8 mouse cellular contexts compared by ENCODE assay signal in the genomic region with DNA sequence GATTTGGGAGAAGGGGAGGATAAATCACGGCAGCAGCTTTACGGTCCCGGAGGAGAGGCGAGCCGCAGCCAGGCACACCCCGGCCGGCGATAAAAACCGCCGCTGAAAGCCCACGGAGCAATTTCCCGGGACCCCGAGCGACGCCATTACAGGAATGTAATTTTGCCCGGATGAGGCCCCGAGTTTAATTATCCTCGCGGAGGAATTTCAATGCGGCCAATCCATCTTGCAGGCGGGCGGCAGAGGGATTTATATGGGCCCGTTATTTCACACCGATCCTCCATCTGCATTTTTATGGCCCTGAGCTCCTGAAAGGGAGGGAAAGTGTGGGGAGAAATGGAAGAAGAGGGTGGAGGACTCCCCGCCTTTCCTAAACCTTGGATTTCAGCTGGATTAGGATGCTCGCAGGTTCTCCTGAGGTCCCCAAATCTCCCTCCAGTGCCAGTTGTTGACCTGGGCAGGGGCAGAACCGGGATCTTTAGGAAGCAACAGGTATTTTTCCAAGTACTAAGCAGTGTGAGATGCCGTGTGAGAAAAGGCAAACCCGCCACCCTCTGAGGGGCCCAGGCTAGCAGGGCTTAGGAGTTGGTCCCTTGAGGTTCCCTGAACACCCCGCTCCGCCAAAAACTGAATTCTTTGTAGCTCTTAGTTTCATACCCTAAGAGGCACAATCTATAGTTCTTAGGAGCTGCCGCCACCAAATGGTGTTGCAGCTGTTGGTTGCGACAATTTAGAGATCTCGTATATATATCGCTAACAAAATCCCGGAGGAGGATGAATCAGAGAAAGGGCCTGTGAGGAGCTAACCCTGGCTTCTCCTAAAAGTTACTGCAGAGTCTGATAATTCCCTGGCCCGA. TPM values are rescaled to one million over a fixed set of nuclear protein-coding genes. Genes with fewer than 3 reads are reported as not detected.
DNase-seq lines count a peak whose midpoint lies in the region; ATAC-seq lines count a peak whose summit lies in the region.

A gene (minus strand): TSS at position 138 of the 857 bp plus-strand sequence.

- H3K4me1 ChIP-seq in embryonic facial prominence, embryonic 13.5 days = peaks cover 33% of the 10 kb centered on the region
- H3K4me1 ChIP-seq in heart, embryonic 11.5 days (ENCODE audit: control insufficient read depth, insufficient read depth, low read length) = peaks cover 11% of the 10 kb centered on the region
- H3K4me1 ChIP-seq in liver, embryonic 13.5 days (replicated peaks) = peaks cover 39% of the 10 kb centered on the region

- H3K36me3 ChIP-seq in embryonic facial prominence, embryonic 13.5 days = peaks cover 7% of the 10 kb centered on the region
- no peaks in the 10 kb centered on the region for H3K36me3 ChIP-seq in heart, embryonic 11.5 days (ENCODE audit: control insufficient read depth, insufficient read depth, low read length)
- H3K36me3 ChIP-seq in liver, embryonic 13.5 days = peaks cover 21% of the 10 kb centered on the region

- peak within 1 kb of the TSS; percentile 100 for H3K27ac ChIP-seq in embryonic facial prominence, embryonic 13.5 days
- H3K27ac ChIP-seq in heart, embryonic 11.5 days (ENCODE audit: low read depth, low read length) = peak within 1 kb of the TSS; percentile 98
- peak within 1 kb of the TSS; percentile 80 for H3K27ac ChIP-seq in liver, embryonic 13.5 days

- peak within 1 kb of the TSS; percentile 81 for H3K4me2 ChIP-seq in embryonic facial prominence, embryonic 13.5 days
- H3K4me2 ChIP-seq in heart, embryonic 11.5 days = peak within 1 kb of the TSS; percentile 82
- H3K4me2 ChIP-seq in liver, embryonic 13.5 days = peak within 1 kb of the TSS; percentile 85

- WGBS in embryonic facial prominence, embryonic 13.5 days = 2% methylated on average over 37 of the region's 37 CpGs
- WGBS in heart, embryonic 11.5 days (ENCODE audit: insufficient replicate concordance) = 5% methylated on average over 37 of the region's 37 CpGs
- WGBS in liver, embryonic 13.5 days (ENCODE audit: insufficient replicate concordance) = 15% methylated on average over 37 of the region's 37 CpGs

- no peaks in the 10 kb centered on the region for H3K9me3 ChIP-seq in embryonic facial prominence, embryonic 13.5 days
- H3K9me3 ChIP-seq in heart, embryonic 11.5 days (replicated peaks; ENCODE audit: control insufficient read depth, low read length) = no peaks in the 10 kb centered on the region
- H3K9me3 ChIP-seq in liver, embryonic 13.5 days (replicated peaks) = no peaks in the 10 kb centered on the region

- H3K4me3 ChIP-seq in embryonic facial prominence, embryonic 13.5 days = peak within 1 kb of the TSS; percentile 55
- H3K4me3 ChIP-seq in heart, embryonic 11.5 days (ENCODE audit: low read depth, low read length) = peak within 1 kb of the TSS; percentile 45
- peak within 1 kb of the TSS; percentile 82 for H3K4me3 ChIP-seq in liver, embryonic 13.5 days (replicated peaks)

- H3K27me3 ChIP-seq in embryonic facial prominence, embryonic 13.5 days = no peaks in the 10 kb centered on the region
- H3K27me3 ChIP-seq in heart, embryonic 11.5 days (ENCODE audit: control insufficient read depth, insufficient read depth, low read length) = no peaks in the 10 kb centered on the region
- peaks cover 29% of the 10 kb centered on the region for H3K27me3 ChIP-seq in liver, embryonic 13.5 days

- no peak for ATAC-seq in CD4-positive, CD25-positive, alpha-beta regulatory T cell, adult 4 months
- no peak for ATAC-seq in embryonic facial prominence, embryonic 13.5 days (ENCODE audit: insufficient number of reproducible peaks, insufficient read depth, low FRiP score, low TSS enrichment, low read depth)
- ATAC-seq in heart, embryonic 11.5 days (replicated peaks; ENCODE audit: insufficient number of reproducible peaks, low FRiP score, low TSS enrichment) = no peak
- no peak for ATAC-seq in liver, embryonic 13.5 days (ENCODE audit: low read depth)

- peak; percentile 46 to 47 for DNase-seq in adrenal gland, adult 18-20 months (ENCODE audit: low spot score in 2 of 2)
- DNase-seq in kidney, adult 9 months = peak; percentile 51
- DNase-seq in liver, embryonic 13.5 days = peak; percentile 1
- DNase-seq in naive thymus-derived CD4-positive, alpha-beta T cell, adult 2 months (ENCODE audit: low read depth) = peak; percentile 34
- DNase-seq in thymus, postnatal 4 days = peak; percentile 31

- peak within 1 kb of the TSS; percentile 90 for H3K9ac ChIP-seq in embryonic facial prominence, embryonic 13.5 days
- H3K9ac ChIP-seq in heart, embryonic 11.5 days (ENCODE audit: low read depth, low read length) = peak within 1 kb of the TSS; percentile 90
- H3K9ac ChIP-seq in liver, embryonic 13.5 days = peak within 1 kb of the TSS; percentile 69

RNA-seq across cellular contexts. Expression of the gene that starts here (rescaled TPM):
- polyA plus RNA-seq in CD4-positive, CD25-positive, alpha-beta regulatory T cell, adult 4 months (2017; shearing (Covaris generic)) = 10 to 100 TPM; 59.6 to 89.5 TPM
- 10 to 100 TPM; 18.3 to 19.4 TPM for total RNA-seq in adrenal gland, adult 18-20 months (2021)
- 52.6 and 56.3 TPM in 2 replicates for polyA plus RNA-seq in embryonic facial prominence, embryonic 13.5 days (2015; fragmentation: Nextera tagmentation; extraction: Ambion mirVana)
- polyA plus RNA-seq in heart, embryonic 11.5 days (2014; fragmentation: Nextera tagmentation; extraction: Ambion mirVana) = 76.3 and 82.0 TPM in 2 replicates
- polyA plus RNA-seq in liver, embryonic 13.5 days (2015; fragmentation: Nextera tagmentation; extraction: Ambion mirVana) = 32.5 and 38.7 TPM in 2 replicates

Comparison
In these comparisons a context has a peak if more than half of its experiments do, and no peak if none do; other contexts are left out.
1. DNase-seq: peak in every context shown above with its lines; median percentile 51 in kidney, adult 9 months; 46 in adrenal gland, adult 18-20 months; 34 in naive thymus-derived CD4-positive, alpha-beta T cell, adult 2 months; 31 in thymus, postnatal 4 days; 1 in liver, embryonic 13.5 days.